Mouse (Mus musculus): ENCODE results near the gene Il17c. TPM values are rescaled to one million over a fixed set of nuclear protein-coding genes. Genes with fewer than 3 reads are reported as not detected.

Gene Il17c
- polyA plus RNA-seq, 1 experiment, result 0.16 TPM

DNA sequence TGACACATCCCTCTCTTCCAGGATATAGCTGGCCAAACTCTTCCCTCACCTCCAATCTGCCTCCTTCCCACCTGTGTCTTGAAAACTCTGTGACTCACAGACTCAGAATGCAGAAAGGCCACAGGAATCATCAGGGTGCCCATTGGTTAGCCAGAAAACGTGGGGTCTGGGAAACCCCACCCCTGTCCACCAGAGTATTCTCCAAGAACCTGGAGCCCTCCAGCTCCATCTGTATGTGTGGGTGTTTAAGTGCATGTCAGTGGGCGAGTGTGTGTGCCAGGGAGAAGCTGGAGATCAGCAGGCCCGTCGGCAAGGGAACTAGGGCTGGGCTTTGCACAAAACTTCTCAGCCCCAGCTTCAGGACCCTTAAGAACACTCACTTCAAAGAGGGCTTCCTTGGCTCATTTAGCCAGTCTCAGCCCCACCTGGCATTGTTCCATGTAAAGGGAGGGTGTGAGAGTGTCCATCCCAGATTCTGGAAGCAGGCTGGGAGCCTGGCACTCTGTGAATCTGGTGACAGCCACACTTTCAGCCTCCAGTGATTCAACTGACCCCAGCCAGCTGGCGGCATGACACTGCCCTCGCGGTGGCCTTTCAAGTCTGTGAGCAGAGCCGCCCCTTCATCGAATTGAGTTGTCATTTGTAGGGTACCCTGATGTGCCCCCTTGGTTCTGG lies 1.8 kb upstream of the Il17c start:
- no peak overlapping the region for H3K27ac ChIP-seq (ENCODE audit: control insufficient read depth, insufficient read depth, low read depth, low read length)
- no peaks in the 10 kb centered on the region for H3K27me3 ChIP-seq (ENCODE audit: control insufficient read depth, insufficient read depth, low read length)
- no peak overlapping the region for H3K4me3 ChIP-seq (ENCODE audit: control insufficient read depth, low read depth, low read length)
- H3K36me3 ChIP-seq (ENCODE audit: control insufficient read depth, insufficient read depth, low read length), result 0 out of 2 replicates have a peak, but pooled peaks cover 2% of the 10 kb centered on the region
- TF ChIP-seq CTCF (IDR thresholded peaks at IDR 0.05; ENCODE audit: control insufficient read depth, insufficient read depth, insufficient replicate concordance, low read depth, low read length) (no peak), POLR2A (IDR thresholded peaks at IDR 0.05; ENCODE audit: control insufficient read depth, low read depth, low read length) (no peak)
- H3K4me1 ChIP-seq (ENCODE audit: control insufficient read depth, insufficient read depth, low read length), result no peaks in the 10 kb centered on the region

DNA sequence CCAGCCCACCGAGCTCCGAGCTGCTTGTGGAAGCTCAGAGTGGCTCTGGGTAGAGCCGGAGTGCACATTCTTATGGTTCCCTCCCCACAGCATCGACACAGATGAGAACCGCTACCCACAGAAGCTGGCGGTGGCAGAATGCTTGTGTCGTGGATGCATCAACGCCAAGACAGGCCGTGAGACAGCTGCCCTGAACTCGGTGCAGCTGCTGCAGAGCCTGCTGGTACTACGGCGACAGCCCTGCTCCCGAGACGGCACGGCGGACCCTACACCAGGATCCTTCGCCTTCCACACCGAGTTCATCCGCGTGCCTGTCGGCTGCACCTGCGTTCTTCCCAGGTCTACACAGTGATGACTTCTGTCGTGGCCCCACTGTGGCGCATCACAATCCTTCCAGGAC lies 1.4 kb downstream of the Il17c start:
- TF ChIP-seq POLR2A (IDR thresholded peaks at IDR 0.05; ENCODE audit: control insufficient read depth, low read depth, low read length) (no peak), CTCF (IDR thresholded peaks at IDR 0.05; ENCODE audit: control insufficient read depth, insufficient read depth, insufficient replicate concordance, low read depth, low read length) (no peak)

GRCm38 (mm10) chr8:122423659-122424058 lies 1.8 kb downstream of the Il17c start:
- Histone ChIP-seq H3K4me3 (ENCODE audit: control insufficient read depth, low read depth, low read length) (no peak overlapping the region), H3K4me1 (ENCODE audit: control insufficient read depth, insufficient read depth, low read length) (no peaks in the 10 kb centered on the region), H3K27me3 (ENCODE audit: control insufficient read depth, insufficient read depth, low read length) (no peaks in the 10 kb centered on the region), H3K27ac (ENCODE audit: control insufficient read depth, insufficient read depth, low read depth, low read length) (no peak overlapping the region), H3K36me3 (ENCODE audit: control insufficient read depth, insufficient read depth, low read length) (no peaks in the 10 kb centered on the region)
- TF ChIP-seq POLR2A (IDR thresholded peaks at IDR 0.05; ENCODE audit: control insufficient read depth, low read depth, low read length) (no peak), CTCF (IDR thresholded peaks at IDR 0.05; ENCODE audit: control insufficient read depth, insufficient read depth, insufficient replicate concordance, low read depth, low read length) (no peak)

More for the DNA sequence above, 1.4 kb downstream of the Il17c start:
- no peaks in the 10 kb centered on the region for H3K4me1 ChIP-seq (ENCODE audit: control insufficient read depth, insufficient read depth, low read length)
- H3K27ac ChIP-seq (ENCODE audit: control insufficient read depth, insufficient read depth, low read depth, low read length), result no peak overlapping the region
- no peak overlapping the region for H3K4me3 ChIP-seq (ENCODE audit: control insufficient read depth, low read depth, low read length)
- no peaks in the 10 kb centered on the region for H3K36me3 ChIP-seq (ENCODE audit: control insufficient read depth, insufficient read depth, low read length)
- H3K27me3 ChIP-seq (ENCODE audit: control insufficient read depth, insufficient read depth, low read length), result no peaks in the 10 kb centered on the region

DNA sequence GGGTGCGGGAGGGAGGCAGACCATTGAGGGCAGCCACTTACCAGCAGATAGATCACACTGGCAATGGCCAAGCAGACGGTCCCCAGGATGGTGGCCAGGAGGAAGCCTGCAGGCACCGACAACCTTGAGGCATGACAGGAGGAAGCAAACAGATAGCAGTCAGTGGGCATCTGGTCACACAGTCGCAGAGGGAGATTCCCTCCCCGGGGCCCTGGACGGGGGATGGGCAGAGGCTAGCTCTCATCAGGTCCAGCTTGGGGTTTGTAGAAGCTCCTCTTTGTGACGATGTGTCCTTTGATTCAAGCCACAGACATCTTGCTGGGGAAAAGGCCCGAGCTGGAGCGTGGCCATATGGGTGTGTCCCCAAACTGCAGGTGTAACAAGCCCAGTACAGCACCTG lies 4.3 kb downstream of the Il17c start:
- TF ChIP-seq POLR2A (IDR thresholded peaks at IDR 0.05; ENCODE audit: control insufficient read depth, low read depth, low read length) (no peak), CTCF (IDR thresholded peaks at IDR 0.05; ENCODE audit: control insufficient read depth, insufficient read depth, insufficient replicate concordance, low read depth, low read length) (no peak)
- Histone ChIP-seq H3K36me3 (ENCODE audit: control insufficient read depth, insufficient read depth, low read length) (no peaks in the 10 kb centered on the region), H3K4me1 (ENCODE audit: control insufficient read depth, insufficient read depth, low read length) (peaks cover 7% of the 10 kb centered on the region), H3K27ac (ENCODE audit: control insufficient read depth, insufficient read depth, low read depth, low read length) (no peak overlapping the region), H3K27me3 (ENCODE audit: control insufficient read depth, insufficient read depth, low read length) (no peaks in the 10 kb centered on the region), H3K4me3 (ENCODE audit: control insufficient read depth, low read depth, low read length) (no peak overlapping the region)

DNA sequence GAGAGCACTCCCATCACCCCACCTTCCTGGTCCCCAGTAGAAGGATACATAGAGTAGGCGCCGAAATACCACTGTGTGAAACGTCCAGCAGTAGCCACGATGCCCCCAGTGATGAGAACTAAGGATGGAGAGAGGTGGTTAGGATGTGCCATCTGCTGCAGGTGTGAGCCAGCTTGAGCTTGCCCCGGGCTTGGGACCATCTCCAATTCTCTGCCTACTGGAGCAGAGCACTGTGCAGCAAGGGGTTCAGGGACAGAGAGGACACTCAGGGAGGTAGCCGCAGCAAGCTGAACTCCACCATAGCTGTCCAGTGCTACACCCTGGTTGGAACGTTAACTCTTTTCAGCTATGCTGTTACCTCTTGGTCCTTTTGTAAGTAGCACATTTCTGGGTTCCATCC lies 5.8 kb downstream of the Il17c start:
- no peak overlapping the region for H3K27ac ChIP-seq (ENCODE audit: control insufficient read depth, insufficient read depth, low read depth, low read length)
- peaks cover 15% of the 10 kb centered on the region for H3K4me1 ChIP-seq (ENCODE audit: control insufficient read depth, insufficient read depth, low read length)
- H3K36me3 ChIP-seq (ENCODE audit: control insufficient read depth, insufficient read depth, low read length), result no peaks in the 10 kb centered on the region
- no peaks in the 10 kb centered on the region; the same call in 1 of the 2 replicates for H3K27me3 ChIP-seq (ENCODE audit: control insufficient read depth, insufficient read depth, low read length)
- TF ChIP-seq CTCF (IDR thresholded peaks at IDR 0.05; ENCODE audit: control insufficient read depth, insufficient read depth, insufficient replicate concordance, low read depth, low read length) (no peak), POLR2A (IDR thresholded peaks at IDR 0.05; ENCODE audit: control insufficient read depth, low read depth, low read length) (no peak)
- no peak overlapping the region for H3K4me3 ChIP-seq (ENCODE audit: control insufficient read depth, low read depth, low read length)

DNA sequence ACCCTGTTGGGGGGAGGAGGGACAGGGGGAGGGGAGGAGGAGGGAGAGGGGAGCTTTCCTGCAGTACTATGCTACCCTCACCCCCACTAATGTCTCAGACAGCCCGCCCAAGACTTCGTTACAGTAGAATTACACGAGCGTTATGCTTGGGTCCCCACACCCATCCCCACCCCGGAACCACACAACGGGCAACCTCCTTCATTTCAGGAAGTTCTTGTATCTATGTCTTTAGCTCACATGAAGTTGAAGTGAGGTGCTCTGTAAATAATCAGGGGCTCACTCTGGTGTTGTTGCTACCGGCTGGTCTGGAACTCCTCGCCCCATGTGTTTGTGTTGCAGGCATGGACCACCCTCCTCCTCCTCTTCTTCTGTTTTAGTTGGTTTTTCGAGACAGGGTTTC lies 6.3 kb downstream of the Il17c start:
- Histone ChIP-seq H3K4me3 (ENCODE audit: control insufficient read depth, low read depth, low read length) (no peak overlapping the region), H3K27ac (ENCODE audit: control insufficient read depth, insufficient read depth, low read depth, low read length) (no peak overlapping the region), H3K4me1 (ENCODE audit: control insufficient read depth, insufficient read depth, low read length) (peaks cover 20% of the 10 kb centered on the region), H3K27me3 (ENCODE audit: control insufficient read depth, insufficient read depth, low read length) (no peaks in the 10 kb centered on the region; the same call in 1 of the 2 replicates), H3K36me3 (ENCODE audit: control insufficient read depth, insufficient read depth, low read length) (no peaks in the 10 kb centered on the region)
- no peak for TF ChIP-seq CTCF (IDR thresholded peaks at IDR 0.05; ENCODE audit: control insufficient read depth, insufficient read depth, insufficient replicate concordance, low read depth, low read length)
- TF ChIP-seq POLR2A (IDR thresholded peaks at IDR 0.05; ENCODE audit: control insufficient read depth, low read depth, low read length), result no peak

DNA sequence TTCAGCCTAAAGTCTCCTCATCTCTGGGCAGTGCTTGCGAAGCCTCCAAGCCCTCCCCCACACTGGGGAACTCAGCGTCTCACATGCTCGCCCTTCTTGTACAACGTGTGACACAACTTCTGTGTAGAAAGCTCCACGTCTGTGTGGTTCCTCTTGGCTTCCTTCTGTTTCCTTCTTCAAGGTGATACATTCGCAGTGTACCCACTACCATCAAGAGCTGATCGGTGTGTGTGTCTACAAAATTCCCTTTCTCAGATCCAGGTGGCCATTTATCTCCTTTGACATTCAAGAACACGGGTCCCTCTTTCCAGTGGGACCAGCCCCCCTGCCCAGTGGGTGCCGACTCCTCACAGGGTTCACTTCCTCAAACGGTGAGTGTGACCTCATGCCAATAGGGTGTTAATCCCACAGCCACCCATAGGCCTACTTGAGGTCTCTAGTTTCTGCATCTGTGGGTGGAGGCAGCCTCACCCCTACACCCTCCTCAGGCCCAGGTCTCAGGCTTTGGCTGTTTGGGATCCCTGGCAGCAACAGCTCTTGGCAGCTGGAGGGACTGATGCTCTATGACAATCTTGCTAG lies 8.3 kb downstream of the Il17c start:
- Histone ChIP-seq H3K36me3 (ENCODE audit: control insufficient read depth, insufficient read depth, low read length) (no peaks in the 10 kb centered on the region), H3K27ac (ENCODE audit: control insufficient read depth, insufficient read depth, low read depth, low read length) (no peak overlapping the region), H3K27me3 (ENCODE audit: control insufficient read depth, insufficient read depth, low read length) (no peaks in the 10 kb centered on the region; the same call in 1 of the 2 replicates), H3K4me3 (ENCODE audit: control insufficient read depth, low read depth, low read length) (no peak overlapping the region), H3K4me1 (ENCODE audit: control insufficient read depth, insufficient read depth, low read length) (peaks cover 22% of the 10 kb centered on the region)
- TF ChIP-seq POLR2A (IDR thresholded peaks at IDR 0.05; ENCODE audit: control insufficient read depth, low read depth, low read length), result no peak
- TF ChIP-seq CTCF (IDR thresholded peaks at IDR 0.05; ENCODE audit: control insufficient read depth, insufficient read depth, insufficient replicate concordance, low read depth, low read length), result no peak

All from testis, adult 2 months (tissue).